ENCODE assay signal across 8 mouse cellular contexts in the genomic region with DNA sequence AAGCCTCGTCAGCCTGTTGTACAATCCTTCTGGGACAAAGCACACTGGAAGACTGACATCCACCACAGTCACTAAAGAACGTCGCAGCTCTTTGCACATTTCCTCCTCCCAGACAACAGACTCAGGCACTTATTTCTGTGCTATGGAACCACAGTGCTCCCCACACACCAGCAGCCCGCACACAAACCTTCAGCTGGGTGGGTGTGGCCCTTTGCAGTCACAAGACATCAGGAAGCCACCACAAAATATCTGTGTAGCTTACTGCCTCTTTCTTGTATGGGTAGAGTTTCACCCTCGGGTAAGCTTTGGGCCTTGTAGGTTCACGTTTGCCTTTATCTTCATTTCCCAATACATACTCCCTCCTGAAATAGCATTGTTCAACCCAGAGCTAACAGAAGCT.
DNase-seq lines count a peak whose midpoint lies in the region; ATAC-seq and TF ChIP-seq lines count a peak whose summit lies in the region.
"Not testable (repeated sequence)": the region's sequence is repeated elsewhere in the genome, so short reads cannot be mapped to it uniquely, and the experiment has no call there.

No protein-coding gene starts in this region.

- not testable (repeated sequence) for H3K79me2 ChIP-seq in macrophage (ENCODE audit: inconsistent target)

- not testable (repeated sequence) for H3K36me3 ChIP-seq in macrophage (ENCODE audit: inconsistent target); thymus, adult 2 months (ENCODE audit: control insufficient read depth, insufficient read depth, low read length)

- peak overlapping the region; percentile 85 for H3K27ac ChIP-seq in macrophage
- H3K27ac ChIP-seq in thymus, adult 2 months (ENCODE audit: control insufficient read depth, insufficient read depth, low read length), result peak overlapping the region; percentile 62

- WGBS in macrophage (ENCODE audit: missing documents), result 7% methylated on average over 4 of the region's 6 CpGs
- 7% methylated on average over 5 of the region's 6 CpGs for WGBS in thymus, adult 2 months

- H3K27me3 ChIP-seq in thymus, adult 2 months (ENCODE audit: control insufficient read depth, insufficient read depth, low read length), result not testable (repeated sequence)

- not testable (repeated sequence) for H3K4me1 ChIP-seq in thymus, adult 2 months (replicated peaks; ENCODE audit: control insufficient read depth, insufficient read depth, low read length)

- DNase-seq in CD4-positive helper T cell, adult 2 months (ENCODE audit: low read depth, low spot score), result peak; percentile 46
- DNase-seq in MEL-GATA-1-ER (ENCODE audit: extremely low read depth, low read depth), result peak; percentile 2
- DNase-seq in liver, result peak; percentile 13
- DNase-seq in naive thymus-derived CD4-positive, alpha-beta T cell, adult 2 months (ENCODE audit: low read depth), result peak; percentile 50
- peak; percentile 30 for DNase-seq in thymus, adult 2 months
- DNase-seq in thymus, postnatal 25 days, result peak; percentile 44

- not testable (repeated sequence) for TF ChIP-seq POLR2A in thymus, adult 2 months (IDR thresholded peaks at IDR 0.05; ENCODE audit: control insufficient read depth, extremely low read depth, insufficient read depth, low read length, poor library complexity)

- H3K4me3 ChIP-seq in macrophage (ENCODE audit: inconsistent target); thymus, adult 2 months (ENCODE audit: control insufficient read depth, insufficient read depth, low read length): not testable (repeated sequence)

- ATAC-seq in erythroblast, adult 5-6 weeks (replicated peaks; ENCODE audit: low FRiP score, poor library complexity, severe bottlenecking), result peak; percentile 64

- not testable (repeated sequence) for TF ChIP-seq CTCF in thymus, adult 2 months (IDR thresholded peaks at IDR 0.05; ENCODE audit: borderline replicate concordance, control insufficient read depth, extremely low read depth, insufficient read depth, low read length, poor library complexity)
